Mouse (Mus musculus) naive thymus-derived CD4-positive, alpha-beta T cell, adult 2 months (primary cell): ENCODE results near the gene Slco2b1.

ENCODE experiments used
- DNase-seq: peaks from one replicate; pipeline ENCODE4 v3.0.0-alpha.2; 2011; ENCODE audit warnings: low read depth

Gene Slco2b1

GRCm38 (mm10) chr7:99654244-99654643, 56.9 kb downstream of the Slco2b1 start:
- no peak for DNase-seq

GRCm38 (mm10) chr7:99649585-99649984, 61.6 kb downstream of the Slco2b1 start:
- DNase-seq, result no peak

- DNase-seq, result no peak
Observed at GRCm38 (mm10) chr7:99648623-99649022, 62.5 kb downstream of the Slco2b1 start.

- DNase-seq, result no peak
Observed at GRCm38 (mm10) chr7:99644701-99645100, 66.4 kb downstream of the Slco2b1 start.

- no peak for DNase-seq
Observed at GRCm38 (mm10) chr7:99642078-99642477, 69.1 kb downstream of the Slco2b1 start.

GRCm38 (mm10) chr7:99641245-99641644, 69.9 kb downstream of the Slco2b1 start:
- no peak for DNase-seq

- no peak for DNase-seq
Observed at GRCm38 (mm10) chr7:99633966-99634665, 77.0 kb downstream of the Slco2b1 start.

GRCm38 (mm10) chr7:99632286-99632685, 78.9 kb downstream of the Slco2b1 start:
- no peak for DNase-seq

GRCm38 (mm10) chr7:99627366-99627765, 83.8 kb downstream of the Slco2b1 start:
- no peak for DNase-seq

GRCm38 (mm10) chr7:99626376-99627270, 84.5 kb downstream of the Slco2b1 start, which contains the start of gene Tpbgl:
TSS of gene Tpbgl (minus strand) at chr7:99627103.
- peak; percentile 27 for DNase-seq

- peak; percentile 79 for DNase-seq
Observed at GRCm38 (mm10) chr7:99625722-99626375, 85.3 kb downstream of the Slco2b1 start.

- DNase-seq, result peak; percentile 49
Observed at GRCm38 (mm10) chr7:99618860-99619259, 92.3 kb downstream of the Slco2b1 start.

- DNase-seq, result no peak
Observed at GRCm38 (mm10) chr7:99618264-99618663, 92.9 kb downstream of the Slco2b1 start.
